10 mouse cellular contexts compared by ENCODE assay signal in genomic region chr3:69519789-69520558, GRCm38 (mm10).
DNase-seq lines count a peak whose midpoint lies in the region; ATAC-seq and TF ChIP-seq lines count a peak whose summit lies in the region.
"Had no signal": no experiment of that assay in that cellular context is flagged by ENCODE, and none has a peak within 500 bp of the region (broad histone marks: within the 10 kb centered on the region; RNA-seq: fewer than 3 reads in every experiment).

No protein-coding gene starts in this region.

- peak overlapping the region; percentile 44; the same call in 1 of the 2 replicates for H3K27ac ChIP-seq in hindbrain, embryonic 12.5 days
- peak overlapping the region; percentile 38 for H3K27ac ChIP-seq in midbrain, postnatal 0 days (ENCODE audit: low read depth, low read length)
- H3K27ac ChIP-seq in kidney, embryonic 14.5 days (ENCODE audit: low read depth, low read length): no peak overlapping the region

- no peak for ATAC-seq in hindbrain, embryonic 12.5 days (ENCODE audit: low FRiP score)
- no peak for ATAC-seq in midbrain, postnatal 0 days (ENCODE audit: low FRiP score)
- ATAC-seq in kidney, embryonic 14.5 days (ENCODE audit: low FRiP score, low TSS enrichment): no peak

- H3K36me3 ChIP-seq in hindbrain, embryonic 12.5 days: no peaks in the 10 kb centered on the region
- no peaks in the 10 kb centered on the region for H3K36me3 ChIP-seq in midbrain, postnatal 0 days (ENCODE audit: insufficient read depth, low read length)
- no peaks in the 10 kb centered on the region for H3K36me3 ChIP-seq in kidney, embryonic 14.5 days (ENCODE audit: control insufficient read depth, insufficient read depth, low read length)

- no peak overlapping the region for H3K9ac ChIP-seq in hindbrain, embryonic 12.5 days
- no peak overlapping the region for H3K9ac ChIP-seq in midbrain, postnatal 0 days (replicated peaks; ENCODE audit: low read length, poor library complexity, severe bottlenecking)
- H3K9ac ChIP-seq in kidney, embryonic 14.5 days (ENCODE audit: low read depth, low read length): no peak overlapping the region

- 73% methylated on average over 21 of the region's 21 CpGs for WGBS in hindbrain, embryonic 12.5 days
- WGBS in midbrain, postnatal 0 days: 80% methylated on average over 21 of the region's 21 CpGs
- 77% methylated on average over 21 of the region's 21 CpGs for WGBS in kidney, embryonic 14.5 days

- H3K27me3 ChIP-seq in hindbrain, embryonic 12.5 days: no peaks in the 10 kb centered on the region
- no peaks in the 10 kb centered on the region for H3K27me3 ChIP-seq in midbrain, postnatal 0 days (ENCODE audit: insufficient read depth, low read length)
- no peaks in the 10 kb centered on the region for H3K27me3 ChIP-seq in kidney, embryonic 14.5 days (ENCODE audit: control insufficient read depth, insufficient read depth, low read length)

- H3K9me3 ChIP-seq in hindbrain, embryonic 12.5 days (replicated peaks): 0 out of 2 replicates have a peak, but pooled peaks cover 5% of the 10 kb centered on the region
- H3K9me3 ChIP-seq in midbrain, postnatal 0 days (ENCODE audit: low read length): no peaks in the 10 kb centered on the region
- no peaks in the 10 kb centered on the region for H3K9me3 ChIP-seq in kidney, embryonic 14.5 days (ENCODE audit: control insufficient read depth, low read length)

- no peak overlapping the region for H3K4me2 ChIP-seq in hindbrain, embryonic 12.5 days (replicated peaks)
- no peak overlapping the region for H3K4me2 ChIP-seq in midbrain, postnatal 0 days (ENCODE audit: low read depth, low read length, poor library complexity, severe bottlenecking)
- no peak overlapping the region for H3K4me2 ChIP-seq in kidney, embryonic 14.5 days (replicated peaks; ENCODE audit: low read depth, low read length)

- no peak for TF ChIP-seq CTCF in midbrain, postnatal 0 days (IDR thresholded peaks at IDR 0.05)

- DNase-seq in embryo, embryonic 11 days: peak; percentile 53
- no peak for DNase-seq in embryo, embryonic 10 days (ENCODE audit: low spot score)
- DNase-seq in cerebellum, adult 9-11 months: peak; percentile 64
- peak; percentile 77 for DNase-seq in midbrain, postnatal 0 days (ENCODE audit: low spot score)
- no peak for DNase-seq in urinary bladder, postnatal 10 days (ENCODE audit: low spot score)
- DNase-seq in urinary bladder, adult 18-20 months (ENCODE audit: low spot score in 2 of 2): no peak
- DNase-seq: kidney, postnatal 25 days; thymus, postnatal 4 days had no signal

- H3K4me1 ChIP-seq in hindbrain, embryonic 12.5 days: peaks cover 17% of the 10 kb centered on the region
- no peaks in the 10 kb centered on the region for H3K4me1 ChIP-seq in midbrain, postnatal 0 days (ENCODE audit: insufficient read depth, low read length)
- peaks cover 9% of the 10 kb centered on the region; the same call in 1 of the 2 replicates for H3K4me1 ChIP-seq in kidney, embryonic 14.5 days (ENCODE audit: control insufficient read depth, insufficient read depth, low read length)

- H3K4me3 ChIP-seq in hindbrain, embryonic 12.5 days: no peak overlapping the region
- no peak overlapping the region for H3K4me3 ChIP-seq in midbrain, postnatal 0 days (ENCODE audit: low read depth, low read length)
- no peak overlapping the region for H3K4me3 ChIP-seq in kidney, embryonic 14.5 days (ENCODE audit: low read length)

Comparison
In these comparisons a context has a peak if more than half of its experiments do, and no peak if none do; other contexts are left out.
1. DNase-seq: peak in embryo, embryonic 11 days (single experiment), cerebellum, adult 9-11 months (single experiment) and midbrain, postnatal 0 days (single experiment); none in embryo, embryonic 10 days (single experiment), urinary bladder, postnatal 10 days (single experiment) and urinary bladder, adult 18-20 months (0 of 2).